Mouse (Mus musculus) kidney, postnatal 36 days (tissue): Measurements from ENCODE around the gene Donson.

ENCODE experiments used
- DNase-seq, 2 experiments: peaks; one replicate each; pipeline ENCODE4 v3.0.0; 2021 to 2022; ENCODE audit warnings: mixed read lengths in 2 of 2

The Donson gene

GRCm38 (mm10) chr16:91640171-91640570 is 48.4 kb downstream of the Donson start:
- DNase-seq: no peak

DNA sequence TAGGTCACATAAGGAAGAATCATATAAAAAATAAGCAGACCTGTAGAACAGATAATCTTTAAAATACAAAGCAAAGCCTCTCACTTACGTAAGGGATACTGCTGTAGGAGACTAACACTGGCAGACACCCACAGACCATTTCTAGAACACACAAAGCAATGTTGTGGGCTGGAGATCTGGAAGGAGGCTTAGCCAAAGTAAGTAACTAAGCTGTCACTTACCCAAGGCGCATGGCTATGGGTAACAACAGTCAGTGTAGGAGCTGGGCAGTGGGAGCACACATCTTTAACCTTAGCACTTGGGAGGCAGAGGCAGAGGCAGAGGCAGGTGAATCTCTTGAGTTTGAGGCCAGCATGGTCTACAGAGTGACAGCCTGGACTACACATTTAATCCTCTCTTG is 48.9 kb downstream of the Donson start:
- DNase-seq: no peak

GRCm38 (mm10) chr16:91639161-91639560 is 49.4 kb downstream of the Donson start:
- DNase-seq: no peak

DNA sequence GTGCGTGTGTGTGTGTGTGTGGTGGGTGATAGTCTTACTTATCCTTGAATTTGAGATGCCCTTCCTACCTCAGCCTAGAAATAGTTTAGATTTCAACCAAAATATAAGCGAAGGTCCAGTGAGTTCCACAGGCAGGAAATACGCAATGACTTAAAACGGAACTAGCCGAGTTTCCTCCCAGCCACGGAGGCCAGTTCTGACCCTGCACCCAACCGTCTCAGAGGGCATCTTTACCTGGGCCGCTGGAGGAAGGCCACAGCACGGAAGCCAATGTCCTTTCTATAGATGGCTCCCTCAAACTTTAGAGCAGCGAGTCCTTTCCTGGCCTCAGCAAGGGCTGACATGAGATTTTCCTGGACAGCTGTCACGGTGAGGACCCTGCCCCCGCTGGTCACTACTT is 54.9 kb downstream of the Donson start:
- no peak for DNase-seq

DNA sequence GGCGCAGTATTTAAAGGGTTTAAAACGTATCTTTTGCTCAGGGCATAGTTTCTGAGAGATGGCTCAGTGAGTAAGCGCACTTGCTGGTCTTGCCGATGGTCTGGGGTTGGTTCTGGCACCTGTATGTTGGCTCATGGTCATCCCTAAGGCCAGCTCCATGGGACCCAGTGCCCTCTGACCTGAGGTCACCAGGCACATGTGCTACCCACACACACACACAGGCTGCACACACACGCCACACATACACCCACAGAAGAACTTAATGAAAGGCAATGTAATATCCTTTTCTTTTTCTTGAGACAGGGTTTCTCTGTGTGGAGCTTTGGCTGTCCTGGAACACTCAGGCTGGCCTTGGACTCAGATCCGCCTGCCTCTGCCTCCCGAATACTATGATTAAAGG is 55.6 kb downstream of the Donson start:
- DNase-seq: no peak

DNA sequence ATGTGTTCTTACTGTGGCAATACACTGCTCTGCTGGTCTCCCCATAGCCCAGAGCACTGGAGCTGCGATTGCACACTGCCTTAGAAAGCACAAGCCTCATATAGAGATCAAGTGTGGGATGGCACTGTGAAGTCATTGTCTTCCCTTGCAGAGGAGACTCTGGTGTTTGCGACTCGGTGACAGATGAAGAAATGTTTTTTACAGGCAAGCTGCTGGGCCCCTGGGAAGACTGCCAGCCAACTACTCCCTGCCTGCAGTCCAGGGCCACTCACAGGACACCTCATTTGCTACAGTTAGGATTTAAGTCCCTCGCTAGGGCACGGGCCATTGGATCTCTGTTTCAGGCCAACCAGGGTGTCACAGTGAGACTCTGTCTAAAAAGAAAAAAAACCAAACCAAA is 56.1 kb downstream of the Donson start:
- no peak for DNase-seq

GRCm38 (mm10) chr16:91630584-91630983 is 58.0 kb downstream of the Donson start:
- DNase-seq: no peak

- no peak for DNase-seq
Measured at GRCm38 (mm10) chr16:91629749-91630148, 58.8 kb downstream of the Donson start.

DNA sequence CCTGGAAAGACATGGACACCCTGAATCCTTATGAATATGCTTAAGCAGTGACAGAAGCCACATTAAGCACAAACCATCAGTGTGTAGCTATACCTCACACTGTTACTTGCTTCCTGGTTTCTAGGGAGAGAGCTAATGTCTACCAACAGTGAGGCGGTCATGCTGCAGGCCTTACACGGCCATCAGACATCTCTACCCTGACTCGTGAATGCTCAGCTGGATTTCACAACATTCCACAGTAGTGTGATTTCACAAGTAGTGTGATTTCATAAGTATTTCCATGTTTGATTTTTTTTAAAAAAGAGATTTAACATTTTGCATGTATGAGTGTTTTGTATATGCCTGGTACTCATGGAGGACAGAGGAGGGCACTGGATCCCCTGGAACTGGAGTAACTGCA is 59.9 kb downstream of the Donson start:
- DNase-seq: no peak

DNA sequence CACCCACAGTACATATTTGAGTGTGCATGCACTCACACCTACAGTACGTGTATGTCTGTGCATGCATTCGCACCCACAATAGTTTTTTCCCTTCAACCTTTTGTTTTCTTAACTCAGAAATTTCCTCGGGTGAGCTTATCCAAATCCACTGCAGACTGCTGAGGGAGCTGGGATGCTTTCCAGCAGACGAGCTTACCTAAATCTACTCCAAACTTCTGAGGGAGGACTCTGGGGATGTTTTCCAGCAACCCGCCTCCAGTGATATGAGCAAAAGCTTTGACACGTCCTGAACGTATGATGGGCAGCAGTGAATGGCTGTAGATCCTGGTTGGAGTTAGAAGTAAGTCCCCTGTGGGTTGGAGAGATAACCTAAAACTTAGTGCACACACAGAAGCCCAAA is 60.7 kb downstream of the Donson start:
- no peak for DNase-seq
